Mouse (Mus musculus) lung, adult 2 months (tissue): Measurements from ENCODE around the gene Magi1.

Source experiments
- CTCF ChIP-seq: fragments of 200-500 bp; IDR thresholded peaks from 2 replicates; pipeline ENCODE4 v1.5.1; 2011; ENCODE audit warnings: mild to moderate bottlenecking, low read length, control low read depth; ENCODE audit not compliant: insufficient read depth
- POLR2A ChIP-seq: fragments of 200-500 bp; IDR thresholded peaks from 2 replicates; pipeline ENCODE4 v1.6.1; 2011; ENCODE audit warnings: low read depth, mild to moderate bottlenecking, control low read depth, low read length, borderline replicate concordance; ENCODE audit errors: extremely low read depth

GRCm38 (mm10) chr6:94238643-94239042 lies 45.1 kb downstream of the Magi1 start:
- TF ChIP-seq POLR2A (no peak), CTCF (no peak)
